8 mouse cellular contexts compared by ENCODE assay signal in genomic region chr17:31931499-31931898, GRCm38 (mm10).
DNase-seq lines count a peak whose midpoint lies in the region; ATAC-seq lines count a peak whose summit lies in the region.

No protein-coding gene starts in this region.

- 0 out of 2 replicates have a peak overlapping the region, but pooled peaks have one; percentile 38 for H3K27ac ChIP-seq in neural tube, embryonic 13.5 days (replicated peaks)
- peak overlapping the region; percentile 64 for H3K27ac ChIP-seq in heart, embryonic 16.5 days (ENCODE audit: low read length)
- peak overlapping the region; percentile 30; the same call in 1 of the 2 replicates for H3K27ac ChIP-seq in limb, embryonic 11.5 days (replicated peaks; ENCODE audit: low read depth, low read length)

- H3K4me1 ChIP-seq in neural tube, embryonic 13.5 days (replicated peaks): peaks cover 22% of the 10 kb centered on the region
- peaks cover 17% of the 10 kb centered on the region; the same call in 1 of the 2 replicates for H3K4me1 ChIP-seq in heart, embryonic 16.5 days (ENCODE audit: control insufficient read depth, insufficient read depth, low read length)
- peaks cover 12% of the 10 kb centered on the region for H3K4me1 ChIP-seq in limb, embryonic 11.5 days (ENCODE audit: control insufficient read depth, insufficient read depth, low read length)

- H3K36me3 ChIP-seq in neural tube, embryonic 13.5 days: no peaks in the 10 kb centered on the region
- no peaks in the 10 kb centered on the region for H3K36me3 ChIP-seq in heart, embryonic 16.5 days (ENCODE audit: control insufficient read depth, insufficient read depth)
- no peaks in the 10 kb centered on the region for H3K36me3 ChIP-seq in limb, embryonic 11.5 days (ENCODE audit: control insufficient read depth, insufficient read depth, low read length)

- no peak overlapping the region for H3K4me3 ChIP-seq in neural tube, embryonic 13.5 days
- no peak overlapping the region for H3K4me3 ChIP-seq in heart, embryonic 16.5 days (ENCODE audit: low read length)
- H3K4me3 ChIP-seq in limb, embryonic 11.5 days (ENCODE audit: low read depth, low read length): no peak overlapping the region

- WGBS in neural tube, embryonic 13.5 days: 53% methylated on average over 7 of the region's 7 CpGs
- 34% methylated on average over 7 of the region's 7 CpGs for WGBS in heart, embryonic 16.5 days
- WGBS in limb, embryonic 11.5 days: 86% methylated on average over 7 of the region's 7 CpGs

- no peaks in the 10 kb centered on the region for H3K9me3 ChIP-seq in neural tube, embryonic 13.5 days
- H3K9me3 ChIP-seq in heart, embryonic 16.5 days (replicated peaks; ENCODE audit: control insufficient read depth, low read length): no peaks in the 10 kb centered on the region
- no peaks in the 10 kb centered on the region for H3K9me3 ChIP-seq in limb, embryonic 11.5 days (ENCODE audit: control insufficient read depth, low read length)

- no peak for DNase-seq in neural tube, embryonic 10.5 days (ENCODE audit: extremely low spot score, low spot score)
- no peak for DNase-seq in limb, embryonic 11.5 days (ENCODE audit: low spot score)
- DNase-seq in cerebellum, adult 9-11 months: no peak
- no peak for DNase-seq in frontal cortex, adult 2 months (ENCODE audit: extremely low spot score in 1 of 2, low spot score in 1 of 2)
- no peak for DNase-seq in left cerebral cortex, adult 18-20 months (ENCODE audit: low spot score in 2 of 2)

- H3K9ac ChIP-seq in neural tube, embryonic 13.5 days: no peak overlapping the region
- H3K9ac ChIP-seq in heart, embryonic 16.5 days (ENCODE audit: low read length): peak overlapping the region; percentile 50
- no peak overlapping the region for H3K9ac ChIP-seq in limb, embryonic 11.5 days (ENCODE audit: low read length)

- no peak for ATAC-seq in neural tube, embryonic 13.5 days (ENCODE audit: low read depth)
- peak; percentile 66 for ATAC-seq in heart, embryonic 16.5 days (replicated peaks; ENCODE audit: extremely low read depth, insufficient read depth, low FRiP score)
- no peak for ATAC-seq in limb, embryonic 11.5 days (ENCODE audit: insufficient number of reproducible peaks, low FRiP score, low TSS enrichment, low read depth)
- no peak for ATAC-seq in CD4-positive, CD25-positive, alpha-beta regulatory T cell, adult 4 months

- no peak overlapping the region for H3K4me2 ChIP-seq in neural tube, embryonic 13.5 days
- H3K4me2 ChIP-seq in heart, embryonic 16.5 days (ENCODE audit: low read depth, low read length): no peak overlapping the region
- H3K4me2 ChIP-seq in limb, embryonic 11.5 days (ENCODE audit: low read depth, severe bottlenecking): no peak overlapping the region

- H3K27me3 ChIP-seq in neural tube, embryonic 13.5 days: no peaks in the 10 kb centered on the region
- no peaks in the 10 kb centered on the region for H3K27me3 ChIP-seq in heart, embryonic 16.5 days (ENCODE audit: control insufficient read depth, insufficient read depth, low read length)
- no peaks in the 10 kb centered on the region for H3K27me3 ChIP-seq in limb, embryonic 11.5 days (ENCODE audit: control insufficient read depth, insufficient read depth, low read length)
